Mouse (Mus musculus) liver, postnatal 0 days (tissue): ENCODE results near the gene Olfr688. TPM values are rescaled to one million over a fixed set of nuclear protein-coding genes. Genes with fewer than 3 reads are reported as not detected.

ENCODE experiments used
- ATAC-seq: fragments of 200-750 bp; cut with Nextera tagmentation; 2 replicates; pipeline ENCODE4 v1.8.0; 2017; ENCODE audit warnings: mild to moderate bottlenecking, moderate library complexity
- DNase-seq: peaks from one replicate; pipeline ENCODE4 v3.0.0-alpha.2; 2016
- H3K27ac ChIP-seq: fragments of 300-500 bp; sonication (generic); 2 replicates; pipeline ENCODE4 v1.5.1; 2014; ENCODE audit warnings: antibody characterized with exemption, moderate library complexity, mild to moderate bottlenecking, low read depth
- H3K27me3 ChIP-seq: fragments of 300-500 bp; sonication (generic); 2 replicates; pipeline ENCODE4 v1.6.1; 2014; ENCODE audit warnings: low read length, control low read depth, mixed read lengths; ENCODE audit not compliant: insufficient read depth
- H3K36me3 ChIP-seq: fragments of 300-500 bp; sonication (generic); replicated peaks from 2 replicates; pipeline ENCODE4 v1.6.1; 2014; ENCODE audit warnings: mild to moderate bottlenecking, control low read depth, low read length, moderate library complexity, mixed read lengths; ENCODE audit not compliant: insufficient read depth
- H3K4me1 ChIP-seq: fragments of 300-500 bp; sonication (generic); 2 replicates; pipeline ENCODE4 v1.6.1; 2014; ENCODE audit warnings: antibody characterized with exemption, mild to moderate bottlenecking, control low read depth; ENCODE audit not compliant: insufficient read depth
- H3K4me2 ChIP-seq: fragments of 300-500 bp; sonication (generic); 2 replicates; pipeline ENCODE4 v1.6.1; 2014; ENCODE audit warnings: low read depth, mild to moderate bottlenecking, low read length, moderate library complexity, mixed read lengths
- H3K4me3 ChIP-seq: fragments of 300-500 bp; sonication (generic); 2 replicates; pipeline ENCODE4 v1.5.1; 2014; ENCODE audit warnings: low read depth, low read length
- H3K9ac ChIP-seq: fragments of 300-500 bp; sonication (generic); replicated peaks from 2 replicates; pipeline ENCODE4 v1.6.1; 2014; ENCODE audit warnings: mild to moderate bottlenecking, moderate library complexity
- H3K9me3 ChIP-seq: fragments of 300-500 bp; sonication (generic); 2 replicates; pipeline ENCODE4 v1.6.1; 2016; ENCODE audit warnings: mild to moderate bottlenecking, control low read depth, low read length, mixed read lengths
- CTCF ChIP-seq: sonication (generic); IDR thresholded peaks from 2 replicates; pipeline ENCODE4 v1.5.1; 2016; ENCODE audit warnings: antibody characterized with exemption, low read depth
- EP300 ChIP-seq: IDR thresholded peaks from 2 replicates; pipeline ENCODE4 v1.6.1; 2016; ENCODE audit warnings: antibody characterized with exemption, low read depth, mild to moderate bottlenecking
- WGBS: fragments of 180-500 bp; shearing (Covaris S2); extraction: QIAGEN DNeasy Blood & Tissue Kit; methylation state at CpG from one replicate; pipeline ENCODE4 v1.1.7; 2014; ENCODE audit not compliant: insufficient replicate concordance; 5-methylcytosine and 5-hydroxymethylcytosine counted together
- polyA plus RNA-seq: library from polyadenylated mRNA; unstranded; fragments of >200 nt; fragmentation: Nextera tagmentation; extraction: Ambion mirVana; gene quantifications from 2 replicates; pipeline ENCODE4 v1.2.1, GENCODE M21; 2015

Gene Olfr688
- polyA plus RNA-seq, 1 experiment from 2014 or later: not detected

- ATAC-seq (no peak), DNase-seq (no peak)
- Histone ChIP-seq H3K4me3 (no peak overlapping the region), H3K9ac (no peak overlapping the region), H3K27ac (no peak overlapping the region), H3K27me3 (no peaks in the 10 kb centered on the region), H3K4me1 (no peaks in the 10 kb centered on the region), H3K36me3 (no peaks in the 10 kb centered on the region), H3K9me3 (no peaks in the 10 kb centered on the region), H3K4me2 (no peak overlapping the region)
- TF ChIP-seq CTCF (no peak), EP300 (no peak)
- WGBS: 67% methylated on average over 2 of the region's 2 CpGs
These were observed 37.4 kb downstream of the Olfr688 start for GRCm38 (mm10) chr7:105325302-105325701.

- 63% methylated on average over 1 of the region's 1 CpGs for WGBS
- no peak for TF ChIP-seq CTCF
- no peak for TF ChIP-seq EP300
- Histone ChIP-seq H3K9ac (no peak within 1 kb of the TSS), H3K4me2 (no peak within 1 kb of the TSS), H3K4me3 (no peak within 1 kb of the TSS), H3K27me3 (no peaks in the 10 kb centered on the region), H3K4me1 (no peaks in the 10 kb centered on the region), H3K27ac (no peak within 1 kb of the TSS), H3K9me3 (no peaks in the 10 kb centered on the region), H3K36me3 (no peaks in the 10 kb centered on the region)
- DNase-seq: no peak
- ATAC-seq: no peak
These were observed 46.1 kb downstream of the Olfr688 start, which contains the start of gene Olfr690 for GRCm38 (mm10) chr7:105334004-105334403. Gene Olfr690 (minus strand): TSS chr7:105334104.

Other genes with a start within 250 kb of the Olfr688 start
- not detected in 2 replicates for gene Olfr677, start 236.7 kb upstream of the Olfr688 start, polyA plus RNA-seq
- not detected in 2 replicates for gene Olfr678, start 223.6 kb upstream of the Olfr688 start, polyA plus RNA-seq
- gene Olfr679, start 206.9 kb upstream of the Olfr688 start, polyA plus RNA-seq: not detected in 2 replicates
- gene Olfr680-ps1, start 195.3 kb upstream of the Olfr688 start, polyA plus RNA-seq: not detected in 2 replicates
- gene Olfr681, start 171.3 kb upstream of the Olfr688 start, polyA plus RNA-seq: not detected in 2 replicates
- gene Olfr683, start 141.1 kb upstream of the Olfr688 start, polyA plus RNA-seq: not detected in 2 replicates
- not detected in 2 replicates for gene Olfr684, start 124.4 kb upstream of the Olfr688 start, polyA plus RNA-seq
- gene Olfr685, start 102.1 kb upstream of the Olfr688 start, polyA plus RNA-seq: not detected in 2 replicates
- gene Olfr686, start 80.6 kb upstream of the Olfr688 start, polyA plus RNA-seq: not detected in 2 replicates
- not detected in 2 replicates for gene Olfr689, start 23.1 kb downstream of the Olfr688 start, polyA plus RNA-seq
- not detected in 2 replicates for gene Olfr690, start 46.0 kb downstream of the Olfr688 start, polyA plus RNA-seq
- gene Olfr691, start 54.2 kb downstream of the Olfr688 start, polyA plus RNA-seq: not detected in 2 replicates
- gene Olfr692, start 80.1 kb downstream of the Olfr688 start, polyA plus RNA-seq: not detected in 2 replicates
- gene Gm5901, start 86.9 kb downstream of the Olfr688 start, polyA plus RNA-seq: not detected in 2 replicates
- gene Fam160a2, start 112.0 kb downstream of the Olfr688 start, polyA plus RNA-seq: 10.3 and 11.1 TPM in 2 replicates
- not detected in 2 replicates for gene Cnga4, start 116.5 kb downstream of the Olfr688 start, polyA plus RNA-seq
- not detected in 2 replicates for gene Cckbr, start 137.6 kb downstream of the Olfr688 start, polyA plus RNA-seq
- 4.5 and 4.7 TPM in 2 replicates for gene Cavin3, start 194.2 kb downstream of the Olfr688 start, polyA plus RNA-seq